Mouse (Mus musculus): ENCODE measurements around the gene Colec11. TPM values are rescaled to one million over a fixed set of nuclear protein-coding genes. Genes with fewer than 3 reads are reported as not detected.

Gene Colec11
- polyA plus RNA-seq (2016; fragmentation: Nextera tagmentation; extraction: Ambion mirVana), result 0.22 and 0.23 TPM in 2 replicates

GRCm38 (mm10) chr12:28623195-28623594 lies at the start of gene Colec11:
Gene Colec11, minus strand, starts transcription at chr12:28623377.
- no peak within 1 kb of the TSS for H3K27ac ChIP-seq
- no peaks in the 10 kb centered on the region for H3K27me3 ChIP-seq
- 74% methylated on average over 5 of the region's 5 CpGs for WGBS
- H3K36me3 ChIP-seq (replicated peaks), result peaks cover 3% of the 10 kb centered on the region
- H3K9me3 ChIP-seq, result no peaks in the 10 kb centered on the region
- H3K4me1 ChIP-seq, result peaks cover 12% of the 10 kb centered on the region
- H3K4me3 ChIP-seq (replicated peaks), result no peak within 1 kb of the TSS
- H3K4me2 ChIP-seq, result no peak within 1 kb of the TSS
- no peak for ATAC-seq (ENCODE audit: low FRiP score)
- no peak within 1 kb of the TSS for H3K9ac ChIP-seq

DNA sequence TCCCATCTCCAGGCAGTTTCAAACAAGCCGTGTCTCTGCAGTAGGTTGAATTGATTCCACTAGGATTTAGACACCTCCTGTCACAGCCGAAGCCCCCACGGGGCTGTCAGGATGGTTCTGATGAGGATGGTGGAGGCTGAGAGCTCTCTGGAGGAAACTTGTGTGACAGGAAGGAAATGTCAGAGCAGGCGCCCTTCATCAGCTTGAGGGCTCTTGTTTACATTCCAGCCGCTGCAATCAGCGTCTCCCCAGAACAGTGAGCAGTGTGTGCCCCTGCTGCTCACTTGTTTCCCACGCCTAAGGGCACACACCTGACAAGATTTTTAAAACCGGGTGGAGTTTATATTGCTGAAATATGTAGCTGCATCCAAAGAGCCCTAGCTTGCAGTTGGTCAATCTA lies 44.1 kb upstream of the Colec11 start:
- Histone ChIP-seq H3K4me3 (replicated peaks) (no peak overlapping the region), H3K9ac (no peak overlapping the region), H3K27ac (no peak overlapping the region), H3K4me2 (no peak overlapping the region), H3K4me1 (peaks cover 3% of the 10 kb centered on the region; the same call in 1 of the 2 replicates), H3K36me3 (replicated peaks) (peaks cover 6% of the 10 kb centered on the region), H3K9me3 (no peaks in the 10 kb centered on the region), H3K27me3 (no peaks in the 10 kb centered on the region)
- ATAC-seq (ENCODE audit: low FRiP score), result no peak
- 67% methylated on average over 8 of the region's 8 CpGs for WGBS

DNA sequence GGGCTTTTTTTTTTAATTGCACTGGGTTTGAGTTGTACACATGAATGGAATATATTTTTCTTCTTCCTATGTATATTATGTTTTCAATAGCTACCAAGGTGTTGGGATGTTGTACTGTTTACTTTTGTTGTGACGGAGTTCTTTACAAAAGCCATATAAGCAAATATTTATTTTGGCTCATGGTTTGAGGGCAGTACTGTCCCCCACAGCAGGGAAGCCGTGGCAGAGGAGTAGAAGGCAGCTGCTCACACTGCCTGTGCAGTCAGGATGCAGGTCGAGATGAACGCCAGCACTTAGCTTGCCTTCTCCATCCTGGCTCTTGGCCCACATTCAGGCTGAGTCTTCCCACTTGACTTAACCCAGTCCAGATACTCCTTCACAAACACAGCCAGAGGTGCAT lies 43.6 kb upstream of the Colec11 start:
- H3K9ac ChIP-seq, result no peak overlapping the region
- H3K36me3 ChIP-seq (replicated peaks), result peaks cover 10% of the 10 kb centered on the region
- no peaks in the 10 kb centered on the region for H3K27me3 ChIP-seq
- 84% methylated on average over 4 of the region's 4 CpGs for WGBS
- H3K4me3 ChIP-seq (replicated peaks), result no peak overlapping the region
- no peak overlapping the region for H3K27ac ChIP-seq
- peaks cover 3% of the 10 kb centered on the region; the same call in 1 of the 2 replicates for H3K4me1 ChIP-seq
- no peak for ATAC-seq (ENCODE audit: low FRiP score)
- no peak overlapping the region for H3K4me2 ChIP-seq
- no peaks in the 10 kb centered on the region for H3K9me3 ChIP-seq

DNA sequence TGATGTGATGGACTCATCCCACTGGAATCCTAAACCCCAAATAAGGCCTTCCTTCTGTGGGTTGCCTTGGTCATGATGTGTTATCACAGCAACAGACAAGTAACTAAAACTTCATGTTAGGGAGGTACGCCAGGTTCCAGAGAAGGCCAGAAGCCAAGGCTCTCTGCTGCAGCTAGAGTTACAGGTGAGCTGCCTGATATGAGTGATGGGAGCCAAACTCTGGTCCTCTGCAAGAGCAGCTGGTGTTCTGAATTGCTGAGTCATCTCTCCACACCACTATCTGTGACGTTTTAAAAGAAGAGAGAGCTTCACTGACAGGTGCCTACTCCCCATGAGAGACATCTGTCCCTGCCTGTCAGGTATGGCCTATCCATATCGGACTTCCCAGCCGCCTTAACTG lies 39.5 kb upstream of the Colec11 start:
- Histone ChIP-seq H3K4me1 (peaks cover 3% of the 10 kb centered on the region; the same call in 1 of the 2 replicates), H3K4me3 (replicated peaks) (no peak overlapping the region), H3K4me2 (no peak overlapping the region), H3K27me3 (no peaks in the 10 kb centered on the region), H3K9me3 (no peaks in the 10 kb centered on the region), H3K27ac (no peak overlapping the region), H3K36me3 (replicated peaks) (peaks cover 45% of the 10 kb centered on the region), H3K9ac (no peak overlapping the region)
- no peak for ATAC-seq (ENCODE audit: low FRiP score)
- 89% methylated on average over 4 of the region's 4 CpGs for WGBS

- Histone ChIP-seq H3K4me2 (peak within 1 kb of the TSS; percentile 81), H3K4me1 (peaks cover 14% of the 10 kb centered on the region), H3K36me3 (replicated peaks) (peaks cover 9% of the 10 kb centered on the region), H3K4me3 (replicated peaks) (peak within 1 kb of the TSS; percentile 67), H3K27me3 (peaks cover 11% of the 10 kb centered on the region; the same call in 1 of the 2 replicates), H3K27ac (peak within 1 kb of the TSS; percentile 71; the same call in 1 of the 2 replicates), H3K9me3 (no peaks in the 10 kb centered on the region), H3K9ac (peak within 1 kb of the TSS; percentile 76)
- 2% methylated on average over 52 of the region's 52 CpGs for WGBS
- ATAC-seq (ENCODE audit: low FRiP score), result peak; percentile 95
These were observed 26.2 kb upstream of the Colec11 start, which contains the start of gene Rnaseh1 for GRCm38 (mm10) chr12:28649141-28650110. Gene Rnaseh1, plus strand, starts transcription at chr12:28649602.

- H3K36me3 ChIP-seq (replicated peaks), result peaks cover 3% of the 10 kb centered on the region
- peaks cover 12% of the 10 kb centered on the region for H3K4me1 ChIP-seq
- no peak overlapping the region for H3K4me2 ChIP-seq
- ATAC-seq (ENCODE audit: low FRiP score), result no peak
- H3K4me3 ChIP-seq (replicated peaks), result no peak overlapping the region
- H3K27ac ChIP-seq, result no peak overlapping the region
- H3K9ac ChIP-seq, result no peak overlapping the region
- peaks cover 13% of the 10 kb centered on the region; the same call in 1 of the 2 replicates for H3K27me3 ChIP-seq
- 69% methylated on average over 2 of the region's 2 CpGs for WGBS
- no peaks in the 10 kb centered on the region for H3K9me3 ChIP-seq
These were observed 15.6 kb upstream of the Colec11 start for GRCm38 (mm10) chr12:28638778-28639177.

DNA sequence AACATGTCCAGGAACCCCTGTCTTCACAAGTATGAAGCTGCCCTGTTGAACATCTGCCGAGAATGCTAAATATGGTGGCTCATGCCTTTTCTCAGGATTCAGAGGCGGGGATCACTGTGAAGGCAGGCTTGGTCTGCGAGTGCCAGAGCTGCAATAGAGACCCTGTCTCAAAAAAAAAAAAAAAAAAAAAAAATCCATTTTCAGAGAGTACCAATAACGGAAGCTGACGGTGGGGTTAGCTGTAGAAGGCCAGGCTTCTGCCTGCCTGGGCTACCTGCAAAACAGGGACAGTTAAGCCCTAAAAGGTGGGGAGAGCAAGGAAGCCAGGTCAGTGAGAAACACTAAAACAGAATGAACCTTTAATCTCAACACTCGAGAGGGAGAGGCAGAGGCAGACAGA lies 13.4 kb upstream of the Colec11 start:
- peaks cover 26% of the 10 kb centered on the region for H3K36me3 ChIP-seq (replicated peaks)
- H3K4me3 ChIP-seq (replicated peaks), result peak overlapping the region; percentile 90
- 98% methylated on average over 6 of the region's 6 CpGs for WGBS
- H3K27ac ChIP-seq, result no peak overlapping the region; the same call in 1 of the 2 replicates
- peaks cover 12% of the 10 kb centered on the region for H3K4me1 ChIP-seq
- H3K9ac ChIP-seq, result no peak overlapping the region
- no peaks in the 10 kb centered on the region for H3K9me3 ChIP-seq
- ATAC-seq (ENCODE audit: low FRiP score), result no peak
- H3K4me2 ChIP-seq, result peak overlapping the region; percentile 70
- no peaks in the 10 kb centered on the region for H3K27me3 ChIP-seq

GRCm38 (mm10) chr12:28635535-28636476 lies 12.6 kb upstream of the Colec11 start, which contains the start of gene Rps7:
Gene Rps7, minus strand, starts transcription at chr12:28635953.
- H3K9ac ChIP-seq, result peak within 1 kb of the TSS; percentile 98

GRCm38 (mm10) chr12:28635058-28635534 lies 11.9 kb upstream of the Colec11 start:
- Histone ChIP-seq H3K27ac (peak overlapping the region; percentile 93), H3K9ac (peak overlapping the region; percentile 98), H3K9me3 (no peaks in the 10 kb centered on the region), H3K4me1 (peaks cover 12% of the 10 kb centered on the region), H3K36me3 (replicated peaks) (peaks cover 40% of the 10 kb centered on the region), H3K4me2 (peak overlapping the region; percentile 70), H3K27me3 (no peaks in the 10 kb centered on the region), H3K4me3 (replicated peaks) (peak overlapping the region; percentile 90)
- ATAC-seq (ENCODE audit: low FRiP score), result peak; percentile 24; the same call in 1 of the 2 replicates
- 2% methylated on average over 23 of the region's 23 CpGs for WGBS

More at GRCm38 (mm10) chr12:28635535-28636476, 12.6 kb upstream of the Colec11 start, which contains the start of gene Rps7:
- H3K4me3 ChIP-seq (replicated peaks), result peak within 1 kb of the TSS; percentile 90
- ATAC-seq (ENCODE audit: low FRiP score), result peak; percentile 98
- peak within 1 kb of the TSS; percentile 93 for H3K27ac ChIP-seq
- 7% methylated on average over 69 of the region's 69 CpGs for WGBS
- H3K36me3 ChIP-seq (replicated peaks), result peaks cover 33% of the 10 kb centered on the region
- H3K4me1 ChIP-seq, result peaks cover 12% of the 10 kb centered on the region
- H3K9me3 ChIP-seq, result no peaks in the 10 kb centered on the region
- no peaks in the 10 kb centered on the region for H3K27me3 ChIP-seq
- peak within 1 kb of the TSS; percentile 70 for H3K4me2 ChIP-seq

DNA sequence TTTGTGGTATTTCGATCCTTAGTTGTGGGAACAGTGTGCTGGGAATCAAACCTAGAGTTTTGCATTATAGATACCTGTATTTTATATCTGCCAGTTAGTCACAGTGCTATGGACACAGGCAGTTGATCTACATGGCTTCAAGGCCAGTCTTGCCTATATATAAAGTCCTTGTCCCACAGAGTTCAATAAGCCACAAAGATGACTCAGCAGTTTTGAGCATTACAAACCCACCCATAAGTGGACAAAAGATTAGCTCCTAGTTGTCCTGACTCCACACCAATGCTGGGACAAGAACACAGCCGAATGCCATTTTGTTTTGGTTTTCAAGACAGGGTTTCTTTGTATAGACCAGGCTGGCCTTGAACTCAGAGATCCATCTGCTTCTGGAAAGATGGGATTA lies 5.3 kb upstream of the Colec11 start:
- Histone ChIP-seq H3K4me3 (replicated peaks) (no peak overlapping the region), H3K27me3 (no peaks in the 10 kb centered on the region), H3K9me3 (no peaks in the 10 kb centered on the region), H3K4me1 (no peaks in the 10 kb centered on the region), H3K27ac (no peak overlapping the region), H3K4me2 (no peak overlapping the region), H3K9ac (no peak overlapping the region), H3K36me3 (replicated peaks) (peaks cover 56% of the 10 kb centered on the region)
- ATAC-seq (ENCODE audit: low FRiP score), result no peak
- 89% methylated on average over 2 of the region's 2 CpGs for WGBS

GRCm38 (mm10) chr12:28627092-28627491 lies 3.9 kb upstream of the Colec11 start:
- WGBS, result 74% methylated on average over 4 of the region's 4 CpGs
- Histone ChIP-seq H3K4me1 (peaks cover 2% of the 10 kb centered on the region; the same call in 1 of the 2 replicates), H3K9ac (no peak overlapping the region), H3K27me3 (no peaks in the 10 kb centered on the region), H3K27ac (no peak overlapping the region), H3K9me3 (no peaks in the 10 kb centered on the region), H3K4me2 (no peak overlapping the region), H3K36me3 (replicated peaks) (peaks cover 42% of the 10 kb centered on the region), H3K4me3 (replicated peaks) (no peak overlapping the region)
- no peak for ATAC-seq (ENCODE audit: low FRiP score)
